Mouse (Mus musculus) limb, embryonic 14.5 days (tissue): Measurements from ENCODE around the gene Upk3bl. TPM values are rescaled to one million over a fixed set of nuclear protein-coding genes. Genes with fewer than 3 reads are reported as not detected.

Source experiments
- ATAC-seq: fragments of 200-750 bp; cut with Nextera tagmentation; 2 replicates; pipeline ENCODE4 v1.8.0; 2017; ENCODE audit warnings: low read depth, moderate number of reproducible peaks, moderate TSS enrichment; ENCODE audit not compliant: low FRiP score
- DNase-seq: peaks from one replicate; pipeline ENCODE4 v3.0.0-alpha.2; 2015; ENCODE audit warnings: low spot score
- H3K27ac ChIP-seq: fragments of 300-500 bp; sonication (generic); replicated peaks from 2 replicates; pipeline ENCODE4 v1.5.1; 2014; ENCODE audit warnings: low read depth, mild to moderate bottlenecking, low read length, moderate library complexity, mixed read lengths
- H3K27me3 ChIP-seq: fragments of 300-500 bp; sonication (generic); 2 replicates; pipeline ENCODE4 v1.6.1; 2014; ENCODE audit warnings: low read length, mixed read lengths; ENCODE audit not compliant: control insufficient read depth, insufficient read depth
- H3K36me3 ChIP-seq: fragments of 300-500 bp; sonication (generic); 2 replicates; pipeline ENCODE4 v1.6.1; 2014; ENCODE audit warnings: mild to moderate bottlenecking, low read length, moderate library complexity, mixed read lengths; ENCODE audit not compliant: control insufficient read depth, insufficient read depth
- H3K4me1 ChIP-seq: fragments of 300-500 bp; sonication (generic); 2 replicates; pipeline ENCODE4 v1.6.1; 2014; ENCODE audit warnings: antibody characterized with exemption, low read length, mixed read lengths; ENCODE audit not compliant: control insufficient read depth, insufficient read depth
- H3K4me2 ChIP-seq: fragments of 300-500 bp; sonication (generic); replicated peaks from 2 replicates; pipeline ENCODE4 v1.6.1; 2014; ENCODE audit warnings: low read depth, mild to moderate bottlenecking, low read length, moderate library complexity; ENCODE audit not compliant: severe bottlenecking
- H3K4me3 ChIP-seq: fragments of 300-500 bp; sonication (generic); replicated peaks from 2 replicates; pipeline ENCODE4 v1.5.1; 2014; ENCODE audit warnings: low read length
- H3K9ac ChIP-seq: fragments of 300-500 bp; sonication (generic); 2 replicates; pipeline ENCODE4 v1.6.1; 2014; ENCODE audit warnings: mild to moderate bottlenecking, low read depth, low read length, moderate library complexity; ENCODE audit not compliant: severe bottlenecking
- H3K9me3 ChIP-seq: fragments of 300-500 bp; sonication (generic); 2 replicates; pipeline ENCODE4 v1.6.1; 2016; ENCODE audit warnings: low read length; ENCODE audit not compliant: control insufficient read depth
- POLR2A ChIP-seq: fragments of 200-500 bp; IDR thresholded peaks from 2 replicates; pipeline ENCODE4 v1.8.0; 2012; ENCODE audit warnings: inconsistent platforms, mild to moderate bottlenecking, moderate library complexity, borderline replicate concordance; ENCODE audit not compliant: insufficient read depth, insufficient read length; ENCODE audit errors: extremely low read depth
- WGBS: fragments of 180-500 bp; shearing (Covaris S2); extraction: QIAGEN DNeasy Blood & Tissue Kit; methylation state at CpG from one replicate; pipeline ENCODE4 v1.1.7; 2014; 5-methylcytosine and 5-hydroxymethylcytosine counted together
- polyA plus RNA-seq, 2 experiments: library from polyadenylated mRNA; depleted of rRNA in 1 of 2; stranded (reverse) in 1 of 2; unstranded in 1 of 2; fragments of >200 nt; fragmentation: Nextera tagmentation in 1 of 2; extraction: Ambion mirVana in 1 of 2; gene quantifications; 2 replicates each; pipeline versions ENCODE4 v1.2.1 to v1.2.3; 2012 to 2014

The Upk3bl gene
- polyA plus RNA-seq, 2 experiments: 7.5 to 14.1 TPM

DNA sequence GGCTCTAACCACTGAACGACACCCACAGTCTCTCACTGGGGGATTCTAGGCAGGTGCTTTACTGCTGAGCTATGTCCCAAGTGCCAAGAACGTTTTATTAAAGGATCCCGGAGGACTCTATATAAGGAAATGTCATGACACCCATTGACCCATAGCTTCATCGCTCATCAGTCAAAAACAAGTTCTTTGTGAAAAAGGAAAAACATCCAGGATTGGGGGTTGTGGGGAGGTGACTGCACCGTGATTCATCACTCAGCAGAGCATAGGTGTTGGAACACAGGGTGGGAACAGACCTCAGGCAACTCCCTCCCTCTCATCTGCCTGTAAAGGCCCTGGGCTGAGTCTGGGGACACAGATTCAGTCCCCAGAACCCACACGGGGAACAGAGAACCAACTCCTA is 4.4 kb upstream of the Upk3bl start:
- no peaks in the 10 kb centered on the region for H3K36me3 ChIP-seq
- H3K4me1 ChIP-seq: peaks cover 12% of the 10 kb centered on the region
- WGBS: 64% methylated on average over 6 of the region's 6 CpGs
- no peak overlapping the region for H3K4me2 ChIP-seq
- ATAC-seq (no peak), DNase-seq (no peak)
- H3K9me3 ChIP-seq: no peaks in the 10 kb centered on the region
- no peak overlapping the region for H3K27ac ChIP-seq
- no peaks in the 10 kb centered on the region for H3K27me3 ChIP-seq
- TF ChIP-seq POLR2A: no peak
- H3K4me3 ChIP-seq: no peak overlapping the region
- H3K9ac ChIP-seq: no peak overlapping the region

DNA sequence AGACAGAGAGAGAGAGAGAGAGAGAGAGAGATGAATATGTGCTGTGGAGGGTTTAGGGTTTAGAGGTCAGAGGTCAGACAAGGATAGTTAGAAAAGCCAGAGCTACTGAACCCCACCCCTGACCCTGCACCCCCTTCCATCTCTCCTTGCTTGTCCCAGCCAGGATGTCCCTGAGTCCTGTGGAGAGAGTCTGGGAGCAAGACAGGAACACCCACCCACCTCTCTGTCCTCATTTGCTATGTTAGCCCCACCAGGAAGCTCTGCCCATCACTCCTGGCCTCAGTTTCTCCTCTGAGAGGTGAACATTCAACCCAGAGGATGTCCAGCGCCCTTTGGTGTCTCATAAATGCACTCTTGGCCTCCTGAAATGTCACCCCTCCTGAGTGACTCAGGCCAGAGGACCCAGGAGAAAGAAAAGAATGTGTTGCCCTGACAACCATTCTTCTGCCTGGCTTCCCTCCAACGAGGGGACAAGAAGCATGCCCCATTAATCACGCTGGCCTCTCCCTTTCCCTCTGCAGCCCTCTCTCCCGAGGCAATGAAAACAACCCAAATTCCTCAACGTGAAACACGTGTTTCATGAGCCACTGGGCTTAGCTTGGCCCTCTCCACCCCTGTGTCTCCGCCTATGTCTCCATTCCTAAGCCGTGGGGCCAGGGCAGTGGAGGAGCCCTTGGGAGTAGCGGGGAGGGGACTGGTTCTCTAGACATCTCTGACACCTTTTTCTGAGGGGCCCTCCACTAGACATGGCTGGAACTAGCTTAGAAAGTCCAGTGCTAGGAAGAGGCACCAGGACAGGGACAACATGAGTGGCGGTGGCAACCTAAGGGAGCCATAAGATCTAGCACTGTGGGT is 2.8 kb upstream of the Upk3bl start:
- ATAC-seq: peak; percentile 79
- H3K4me3 ChIP-seq: no peak overlapping the region
- WGBS: 20% methylated on average over 10 of the region's 10 CpGs
- no peaks in the 10 kb centered on the region for H3K9me3 ChIP-seq
- H3K4me2 ChIP-seq: no peak overlapping the region
- H3K36me3 ChIP-seq: no peaks in the 10 kb centered on the region
- H3K4me1 ChIP-seq: peaks cover 12% of the 10 kb centered on the region
- H3K27ac ChIP-seq: peak overlapping the region; percentile 65
- no peak for TF ChIP-seq POLR2A
- H3K9ac ChIP-seq: 0 out of 2 replicates have a peak overlapping the region, but pooled peaks have one; percentile 16
- DNase-seq: peak; percentile 74
- H3K27me3 ChIP-seq: no peaks in the 10 kb centered on the region

DNA sequence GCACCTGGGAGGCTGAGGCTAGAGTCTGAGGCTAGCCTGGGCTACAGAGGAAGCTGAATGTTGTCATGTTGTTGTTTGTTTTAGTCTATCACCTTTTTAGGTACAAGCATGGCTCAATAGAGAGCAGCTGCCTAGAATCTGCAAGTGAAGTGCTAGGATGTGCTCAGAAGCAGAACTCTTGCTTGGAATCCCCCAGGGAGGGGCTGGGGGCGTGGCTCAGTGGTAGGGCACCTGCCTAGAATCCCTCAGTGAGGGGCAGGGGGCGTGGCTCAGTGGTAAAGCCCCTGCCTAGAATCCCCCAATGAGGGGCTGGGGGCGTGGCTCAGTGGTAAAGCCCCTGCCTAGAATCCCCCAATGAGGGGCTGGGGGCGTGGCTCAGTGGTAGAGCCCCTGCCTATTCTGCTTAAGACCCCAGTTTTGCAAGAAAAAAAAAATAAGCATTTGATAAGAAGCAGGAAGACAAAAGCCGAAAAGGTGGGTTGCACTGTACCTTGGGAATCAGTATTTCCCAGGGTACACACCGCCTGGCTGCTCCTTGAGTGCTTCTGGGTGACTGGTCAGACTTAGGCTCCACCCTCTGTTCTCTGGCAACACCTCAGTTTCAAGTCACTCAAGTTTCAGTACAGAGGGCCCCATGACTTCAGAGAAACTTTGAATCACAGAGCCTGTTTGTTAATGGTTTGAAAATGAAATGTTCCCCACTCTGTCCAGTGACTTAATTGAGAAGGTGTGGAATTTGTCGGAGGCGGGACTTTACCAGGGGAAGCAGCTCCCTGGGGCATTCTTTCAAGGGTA is 1.2 kb upstream of the Upk3bl start:
- H3K27ac ChIP-seq: no peak overlapping the region
- H3K4me1 ChIP-seq: peaks cover 12% of the 10 kb centered on the region
- no peaks in the 10 kb centered on the region for H3K36me3 ChIP-seq
- ATAC-seq: no peak
- WGBS: 74% methylated on average over 8 of the region's 8 CpGs
- no peak overlapping the region for H3K9ac ChIP-seq
- no peak overlapping the region for H3K4me3 ChIP-seq
- no peaks in the 10 kb centered on the region for H3K27me3 ChIP-seq
- no peaks in the 10 kb centered on the region for H3K9me3 ChIP-seq
- no peak overlapping the region for H3K4me2 ChIP-seq
- no peak for DNase-seq
- no peak for TF ChIP-seq POLR2A

DNA sequence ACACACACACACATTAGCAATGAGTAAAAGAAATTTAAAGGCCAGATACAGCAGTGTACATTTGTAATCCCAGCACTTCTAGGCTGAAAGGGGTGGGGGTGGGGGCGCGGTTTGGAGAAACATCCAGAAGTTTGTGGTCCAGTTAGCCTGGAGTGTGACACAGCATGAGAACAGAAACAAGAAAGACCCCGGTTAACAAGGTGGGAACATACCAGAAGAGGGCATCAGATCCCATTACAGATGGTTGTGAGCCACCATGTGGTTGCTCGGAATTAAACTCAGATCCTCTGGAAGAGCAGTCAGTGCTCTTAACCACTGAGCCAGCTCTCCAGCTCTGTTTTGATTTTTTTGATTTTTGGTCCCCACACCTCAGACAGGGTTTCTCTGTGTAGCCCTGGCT is 1.8 kb downstream of the Upk3bl start:
- H3K27me3 ChIP-seq: no peaks in the 10 kb centered on the region
- H3K9me3 ChIP-seq: no peaks in the 10 kb centered on the region
- H3K27ac ChIP-seq: no peak overlapping the region
- DNase-seq (no peak), ATAC-seq (no peak)
- no peak for TF ChIP-seq POLR2A
- WGBS: 29% methylated on average over 4 of the region's 4 CpGs
- no peaks in the 10 kb centered on the region for H3K36me3 ChIP-seq
- peaks cover 12% of the 10 kb centered on the region for H3K4me1 ChIP-seq
- no peak overlapping the region for H3K9ac ChIP-seq
- no peak overlapping the region for H3K4me3 ChIP-seq
- no peak overlapping the region for H3K4me2 ChIP-seq

DNA sequence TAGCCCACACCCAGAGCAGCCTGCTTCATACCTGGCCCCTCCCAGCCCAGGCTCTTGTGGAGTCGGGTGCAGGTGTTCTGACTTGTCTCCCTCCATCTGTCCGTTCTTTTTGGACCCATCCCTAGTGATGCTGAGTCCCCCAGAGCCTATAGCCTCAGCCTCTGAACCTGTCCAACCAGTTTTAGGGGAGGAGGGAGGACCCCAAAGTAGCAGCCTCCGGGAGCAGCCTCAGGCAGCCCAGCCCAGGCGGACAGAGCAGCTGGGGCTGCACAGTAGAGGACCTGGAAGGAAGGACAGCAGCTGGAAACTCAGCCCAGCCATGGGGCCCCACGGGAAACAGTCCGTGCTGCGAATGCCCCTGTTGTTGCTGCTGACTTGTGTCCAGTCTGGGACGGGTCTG is 2.8 kb downstream of the Upk3bl start:
- no peak for DNase-seq
- H3K27me3 ChIP-seq: no peaks in the 10 kb centered on the region
- H3K27ac ChIP-seq: no peak overlapping the region
- H3K4me1 ChIP-seq: peaks cover 2% of the 10 kb centered on the region; the same call in 1 of the 2 replicates
- WGBS: 19% methylated on average over 8 of the region's 8 CpGs
- H3K4me2 ChIP-seq: no peak overlapping the region
- no peaks in the 10 kb centered on the region for H3K36me3 ChIP-seq
- no peak overlapping the region for H3K4me3 ChIP-seq
- no peaks in the 10 kb centered on the region for H3K9me3 ChIP-seq
- H3K9ac ChIP-seq: no peak overlapping the region
- no peak for TF ChIP-seq POLR2A
- 0 out of 2 replicates have a peak, but pooled peaks have one; percentile 37 for ATAC-seq
